In genomic region chr5:91436563-91436962, GRCm38 (mm10) we compare ENCODE assay signal across 23 mouse cellular contexts. TPM values are rescaled to one million over a fixed set of nuclear protein-coding genes. Genes with fewer than 3 reads are reported as not detected.
A peak's percentile ranks its signal among the peaks of the same experiment; 100 is the strongest.
DNase-seq lines count a peak whose midpoint lies in the region; ATAC-seq lines count a peak whose summit lies in the region.
"Had no signal": no experiment of that assay in that cellular context is flagged by ENCODE, and none has a peak within 500 bp of the region (broad histone marks: within the 10 kb centered on the region; RNA-seq: fewer than 3 reads in every experiment).

No protein-coding gene starts in this region.

- H3K9ac ChIP-seq in heart, embryonic 16.5 days (ENCODE audit: low read length) = peak overlapping the region; percentile 29; the same call in 1 of the 2 replicates
- H3K9ac ChIP-seq: hindbrain, embryonic 13.5 days; kidney, embryonic 15.5 days; midbrain, embryonic 15.5 days had no signal

- H3K27me3 ChIP-seq in heart, embryonic 16.5 days (ENCODE audit: control insufficient read depth, insufficient read depth, low read length) = no peaks in the 10 kb centered on the region
- H3K27me3 ChIP-seq: hindbrain, embryonic 13.5 days; kidney, embryonic 15.5 days; midbrain, embryonic 15.5 days had no signal

- intact Hi-C loops in heart, postnatal 14 days (cut with DNase I) = no loop called here

- peaks cover 3% of the 10 kb centered on the region; the same call in 1 of the 2 replicates for H3K4me1 ChIP-seq in heart, embryonic 16.5 days (ENCODE audit: control insufficient read depth, insufficient read depth, low read length)
- H3K4me1 ChIP-seq: hindbrain, embryonic 13.5 days; kidney, embryonic 15.5 days; midbrain, embryonic 15.5 days had no signal

- DNase-seq in frontal cortex, postnatal 14 days (ENCODE audit: low spot score in 2 of 2) = no peak
- DNase-seq in heart, postnatal 14 days = no peak
- DNase-seq in ES-CJ7 (ENCODE audit: low read depth, low spot score) (peak; percentile 34), ZHBTc4 (ENCODE audit: low read depth, low spot score) (peak; percentile 56)
- DNase-seq in cerebellum, adult 11 months = no peak
- DNase-seq: adrenal gland, postnatal 25 days; cerebellum, adult 18-20 months; cerebellum, postnatal 14 days; gastrocnemius, postnatal 14 days; kidney, adult 11 months; kidney, postnatal 36 days; left cerebral cortex, postnatal 4 days; lung, postnatal 4 days; thymus, postnatal 14 days had no signal

- H3K36me3 ChIP-seq in heart, embryonic 16.5 days (ENCODE audit: control insufficient read depth, insufficient read depth) = no peaks in the 10 kb centered on the region
- H3K36me3 ChIP-seq: hindbrain, embryonic 13.5 days; kidney, embryonic 15.5 days; midbrain, embryonic 15.5 days had no signal

- H3K27ac ChIP-seq in heart, embryonic 16.5 days (ENCODE audit: low read length) = peak overlapping the region; percentile 29; the same call in 1 of the 2 replicates
- H3K27ac ChIP-seq: hindbrain, embryonic 13.5 days; kidney, embryonic 15.5 days; left cerebral cortex, adult 2 months; midbrain, embryonic 15.5 days had no signal

- peak overlapping the region; percentile 36; the same call in 1 of the 2 replicates for H3K4me2 ChIP-seq in heart, embryonic 16.5 days (ENCODE audit: low read depth, low read length)
- H3K4me2 ChIP-seq: hindbrain, embryonic 13.5 days; kidney, embryonic 15.5 days; midbrain, embryonic 15.5 days had no signal

- WGBS in heart, embryonic 16.5 days = 37% methylated on average over 6 of the region's 6 CpGs

- H3K4me3 ChIP-seq in heart, embryonic 16.5 days (ENCODE audit: low read length) = peak overlapping the region; percentile 3; the same call in 1 of the 2 replicates
- H3K4me3 ChIP-seq: hindbrain, embryonic 13.5 days; kidney, embryonic 15.5 days; left cerebral cortex, adult 2 months; midbrain, embryonic 15.5 days; myocyte had no signal

- no peaks in the 10 kb centered on the region for H3K9me3 ChIP-seq in heart, embryonic 16.5 days (replicated peaks; ENCODE audit: control insufficient read depth, low read length)
- H3K9me3 ChIP-seq: hindbrain, embryonic 13.5 days; kidney, embryonic 15.5 days; midbrain, embryonic 15.5 days had no signal

- ATAC-seq in frontal cortex, adult (ENCODE audit: low TSS enrichment) = peak; percentile 81
- no peak; the same call in 1 of the 2 replicates for ATAC-seq in heart, embryonic 16.5 days (replicated peaks; ENCODE audit: extremely low read depth, insufficient read depth, low FRiP score)
- ATAC-seq: CD4-positive, CD25-positive, alpha-beta regulatory T cell, adult 4 months; midbrain, embryonic 15.5 days had no signal

RNA-seq across cellular contexts. Expression of gene Btc, which starts 33.8 kb away (rescaled TPM):
- polyA plus RNA-seq in heart, embryonic 16.5 days (2015; fragmentation: Nextera tagmentation; extraction: Ambion mirVana) = 2.7 and 2.8 TPM in 2 replicates
- 1 to 10 TPM; 1.3 to 1.5 TPM for total RNA-seq in heart, postnatal 14 days (2021)
- polyA plus RNA-seq: forebrain, embryonic 11.5 days; hindbrain, embryonic 13.5 days had no signal

Comparison
In these comparisons a context has a peak if more than half of its experiments do, and no peak if none do; other contexts are left out.
1. DNase-seq: peak in ES-CJ7 (single experiment) and ZHBTc4 (single experiment); none in frontal cortex, postnatal 14 days (0 of 2), heart, postnatal 14 days (0 of 2) and cerebellum, adult 11 months (single experiment).